Mouse (Mus musculus) MEL (cell line): Measurements from ENCODE around the gene Mlx.

Experiments used
- BHLHE40 ChIP-seq: IDR thresholded peaks from 2 replicates; pipeline ENCODE4 v1.6.1; 2012; ENCODE audit warnings: low read depth, mild to moderate bottlenecking, inconsistent platforms, low read length, improper control_type of control experiment, borderline replicate concordance
- CTCF ChIP-seq, 3 experiments: IDR thresholded peaks in 2 of 3; conservative IDR thresholded peaks in 1 of 3; 2 replicates each; pipeline ENCODE4 v1.5.1; 2011 to 2012; ENCODE audit warnings: low read length in 3 of 3, low read depth in 2 of 3, mild to moderate bottlenecking in 2 of 3, improper control_type of control experiment in 1 of 3, inconsistent platforms in 1 of 3, mixed read lengths in 1 of 3, moderate library complexity in 1 of 3; ENCODE audit not compliant: control insufficient read depth in 1 of 3, insufficient read depth in 1 of 3, poor library complexity in 1 of 3, severe bottlenecking in 1 of 3
- GATA1 ChIP-seq: IDR thresholded peaks from 2 replicates; pipeline ENCODE4 v1.6.1; 2011; ENCODE audit warnings: low read depth, low read length, improper control_type of control experiment
- HCFC1 ChIP-seq: IDR thresholded peaks from 2 replicates; pipeline ENCODE4 v1.6.1; 2012; ENCODE audit warnings: low read depth, mild to moderate bottlenecking, inconsistent platforms, low read length, improper control_type of control experiment, moderate library complexity
- MAX ChIP-seq: IDR thresholded peaks from 2 replicates; pipeline ENCODE4 v1.6.1; 2011; ENCODE audit warnings: low read length, improper control_type of control experiment
- MYC ChIP-seq: IDR thresholded peaks from 2 replicates; pipeline ENCODE4 v1.6.1; 2011; ENCODE audit warnings: low read depth, mild to moderate bottlenecking, low read length, improper control_type of control experiment, moderate library complexity
- POLR2A ChIP-seq, 2 experiments: IDR thresholded peaks; 2 replicates each; pipeline ENCODE4 v1.6.1; 2011 to 2012; ENCODE audit warnings: low read length in 2 of 2, mild to moderate bottlenecking in 2 of 2, control low read depth in 1 of 2, improper control_type of control experiment in 1 of 2, low read depth in 1 of 2, moderate library complexity in 1 of 2; ENCODE audit not compliant: control insufficient read depth in 1 of 2, insufficient read depth in 1 of 2, poor library complexity in 1 of 2
- SIN3A ChIP-seq: IDR thresholded peaks from 2 replicates; pipeline ENCODE4 v1.6.1; 2012; ENCODE audit warnings: low read length, improper control_type of control experiment, inconsistent platforms
- SMC3 ChIP-seq: IDR thresholded peaks from 2 replicates; pipeline ENCODE4 v1.6.1; 2011; ENCODE audit warnings: low read depth, low read length, improper control_type of control experiment
- TBP ChIP-seq: IDR thresholded peaks from 2 replicates; pipeline ENCODE4 v1.8.0; 2011; ENCODE audit warnings: low read depth, low read length, improper control_type of control experiment
- USF1 ChIP-seq: IDR thresholded peaks from 2 replicates; pipeline ENCODE4 v1.6.1; 2014; ENCODE audit warnings: low read depth, mild to moderate bottlenecking, inconsistent platforms, low read length, improper control_type of control experiment, moderate library complexity

DNA sequence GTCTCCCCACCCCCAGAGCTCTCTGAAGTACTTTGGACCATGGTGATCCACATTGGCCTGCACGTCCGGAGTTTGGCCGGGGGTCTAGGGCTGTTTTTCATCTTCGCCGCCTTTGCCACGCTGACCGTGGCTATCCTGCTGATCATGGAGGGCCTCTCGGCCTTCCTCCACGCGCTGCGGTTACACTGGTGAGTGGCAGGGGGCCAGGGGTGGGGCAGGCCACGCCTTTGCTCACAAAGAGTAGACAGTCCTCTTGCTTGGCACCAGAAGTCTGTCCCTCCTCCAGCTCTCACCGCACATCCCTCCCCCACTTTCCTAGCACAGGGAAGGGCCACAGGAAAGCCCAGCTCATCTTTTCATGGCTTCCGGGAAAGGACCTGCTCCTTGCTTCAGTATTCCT is 31.7 kb upstream of the Mlx start:
- TF ChIP-seq CTCF (IDR thresholded peaks at IDR 0.05 in 2 of 3, conservative IDR thresholded peaks at IDR 0.05 in 1 of 3; ENCODE audit: control insufficient read depth in 1 of 3, insufficient read depth in 1 of 3, low read depth in 2 of 3, low read length in 3 of 3, poor library complexity in 1 of 3, severe bottlenecking in 1 of 3) (no peak), SMC3 (no peak), USF1 (no peak), MYC (no peak), BHLHE40 (no peak), POLR2A (IDR thresholded peaks at IDR 0.05; ENCODE audit: control insufficient read depth in 1 of 2, insufficient read depth in 1 of 2, low read depth in 1 of 2, low read length in 2 of 2, poor library complexity in 1 of 2) (no peak), GATA1 (no peak), SIN3A (no peak), HCFC1 (no peak), TBP (no peak), MAX (no peak)
